Mouse (Mus musculus): Measurements from ENCODE around the gene Grin3b.

DNA sequence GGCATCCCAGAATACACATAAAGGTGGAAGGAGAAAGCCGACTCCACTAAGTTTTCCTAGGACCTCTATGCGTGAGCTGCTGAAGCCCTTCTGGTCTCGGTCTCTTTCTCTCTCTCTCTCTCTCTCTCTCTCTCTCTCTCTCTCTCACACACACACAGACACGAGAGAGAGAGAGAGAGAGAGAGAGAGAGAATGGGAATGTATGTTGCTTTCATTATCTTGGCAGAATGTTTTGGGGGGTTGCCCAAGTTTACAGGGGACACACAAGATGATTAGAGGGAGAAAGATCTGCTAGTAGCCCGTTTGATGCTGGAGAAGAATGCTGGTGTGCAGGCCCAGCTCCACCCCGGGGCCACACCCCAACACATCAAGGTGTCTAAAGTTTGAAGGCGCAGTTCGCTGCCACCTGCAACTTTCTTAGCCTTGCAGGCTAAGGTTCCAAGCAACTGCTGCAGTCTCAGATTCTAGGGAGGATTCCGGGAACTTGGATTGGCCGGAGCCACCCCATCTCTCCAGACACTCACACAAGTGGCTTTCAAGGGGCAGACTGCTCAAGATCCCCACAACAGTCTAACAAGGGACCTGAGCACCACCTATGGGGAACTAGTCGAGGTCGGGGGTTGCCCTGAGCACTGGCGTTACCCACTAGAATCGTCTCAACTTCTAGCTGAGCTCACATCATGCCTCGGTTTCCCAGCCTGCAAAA, 44.6 kb upstream of the Grin3b start:
- TF ChIP-seq CTCF (IDR thresholded peaks at IDR 0.05; ENCODE audit: low read depth) (no peak), EP300 (IDR thresholded peaks at IDR 0.05; ENCODE audit: low read depth) (no peak)
